Mouse (Mus musculus): ENCODE data around the gene Rabl2. TPM values are rescaled to one million over a fixed set of nuclear protein-coding genes. Genes with fewer than 3 reads are reported as not detected.
A peak's percentile ranks its signal among the peaks of the same experiment; 100 is the strongest.

The Rabl2 gene
- polyA plus RNA-seq, 1 experiment from 2014 or later = 57.3 TPM

DNA sequence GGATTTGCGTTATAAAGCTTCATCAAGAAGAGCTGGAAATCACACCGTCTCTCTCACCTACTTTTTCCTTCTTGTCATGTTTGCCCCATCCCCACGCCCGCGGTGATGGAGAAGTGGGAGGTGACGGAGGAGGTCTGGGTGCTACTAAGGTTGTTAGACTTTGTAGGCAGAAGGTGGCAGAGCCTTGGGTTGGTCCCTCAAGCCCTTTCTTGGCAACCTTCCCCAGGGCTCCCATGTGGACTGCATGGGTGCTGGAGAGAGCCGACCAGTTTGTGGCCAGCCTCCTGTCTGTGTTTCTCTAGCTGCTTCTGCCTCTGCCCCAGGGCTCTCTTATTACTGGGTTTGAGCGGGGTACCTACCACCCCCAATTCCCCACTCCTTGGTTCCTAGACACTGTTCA, 41.2 kb downstream of the Rabl2 start:
- Histone ChIP-seq H3K9ac (no peak overlapping the region), H3K27me3 (peaks cover 19% of the 10 kb centered on the region), H3K4me2 (replicated peaks) (no peak overlapping the region), H3K27ac (replicated peaks) (no peak overlapping the region), H3K9me3 (replicated peaks) (no peaks in the 10 kb centered on the region), H3K4me1 (peaks cover 19% of the 10 kb centered on the region), H3K4me3 (replicated peaks) (no peak overlapping the region), H3K36me3 (peaks cover 14% of the 10 kb centered on the region; the same call in 1 of the 2 replicates)
- 91% methylated on average over 8 of the region's 8 CpGs for WGBS
- ATAC-seq (ENCODE audit: insufficient number of reproducible peaks, low FRiP score, low TSS enrichment, low read depth) = no peak

DNA sequence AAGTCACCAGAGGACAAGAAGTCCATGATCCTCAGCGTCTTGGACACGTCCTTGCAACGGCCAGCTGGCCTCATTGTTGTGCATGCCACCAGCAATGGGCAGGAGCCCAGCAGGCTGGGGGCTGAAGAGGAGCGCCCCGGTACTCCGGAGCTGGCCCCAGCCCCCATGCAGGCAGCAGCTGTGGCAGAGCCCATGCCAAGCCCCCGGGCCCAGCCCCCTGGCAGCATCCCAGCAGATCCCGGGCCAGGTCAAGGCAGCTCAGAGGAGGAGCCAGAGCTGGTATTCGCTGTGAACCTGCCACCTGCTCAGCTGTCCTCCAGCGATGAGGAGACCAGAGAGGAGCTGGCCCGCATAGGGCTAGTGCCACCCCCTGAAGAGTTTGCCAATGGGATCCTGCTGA, 42.9 kb downstream of the Rabl2 start:
- ATAC-seq (ENCODE audit: insufficient number of reproducible peaks, low FRiP score, low TSS enrichment, low read depth) = no peak
- Histone ChIP-seq H3K4me2 (replicated peaks) (peak overlapping the region; percentile 47; the same call in 1 of the 2 replicates), H3K9ac (no peak overlapping the region), H3K36me3 (peaks cover 14% of the 10 kb centered on the region; the same call in 1 of the 2 replicates), H3K4me1 (peaks cover 19% of the 10 kb centered on the region), H3K27ac (replicated peaks) (no peak overlapping the region), H3K9me3 (replicated peaks) (no peaks in the 10 kb centered on the region), H3K4me3 (replicated peaks) (no peak overlapping the region), H3K27me3 (peaks cover 19% of the 10 kb centered on the region)
- 47% methylated on average over 11 of the region's 11 CpGs for WGBS

GRCm38 (mm10) chr15:89547824-89548601, 43.7 kb downstream of the Rabl2 start:
- ATAC-seq (ENCODE audit: insufficient number of reproducible peaks, low FRiP score, low TSS enrichment, low read depth) = peak; percentile 27; the same call in 1 of the 2 replicates
- H3K4me2 ChIP-seq (replicated peaks) = peak overlapping the region; percentile 47
- no peak overlapping the region for H3K27ac ChIP-seq (replicated peaks)
- peak overlapping the region; percentile 9; the same call in 1 of the 2 replicates for H3K9ac ChIP-seq
- peak overlapping the region; percentile 31 for H3K4me3 ChIP-seq (replicated peaks)
- WGBS = 25% methylated on average over 50 of the region's 58 CpGs
- peaks cover 18% of the 10 kb centered on the region for H3K36me3 ChIP-seq
- peaks cover 19% of the 10 kb centered on the region for H3K4me1 ChIP-seq
- peaks cover 19% of the 10 kb centered on the region for H3K27me3 ChIP-seq
- H3K9me3 ChIP-seq (replicated peaks) = no peaks in the 10 kb centered on the region

GRCm38 (mm10) chr15:89547321-89547720, 44.4 kb downstream of the Rabl2 start:
- Histone ChIP-seq H3K27ac (replicated peaks) (no peak overlapping the region), H3K36me3 (peaks cover 21% of the 10 kb centered on the region), H3K4me3 (replicated peaks) (peak overlapping the region; percentile 31; the same call in 1 of the 2 replicates), H3K9me3 (replicated peaks) (no peaks in the 10 kb centered on the region), H3K4me2 (replicated peaks) (peak overlapping the region; percentile 47), H3K4me1 (peaks cover 19% of the 10 kb centered on the region), H3K27me3 (peaks cover 19% of the 10 kb centered on the region), H3K9ac (no peak overlapping the region)
- 63% methylated on average over 8 of the region's 8 CpGs for WGBS
- ATAC-seq (ENCODE audit: insufficient number of reproducible peaks, low FRiP score, low TSS enrichment, low read depth) = no peak

- ATAC-seq (ENCODE audit: insufficient number of reproducible peaks, low FRiP score, low TSS enrichment, low read depth) = no peak
- WGBS = 71% methylated on average over 7 of the region's 7 CpGs
Observed at GRCm38 (mm10) chr15:89544171-89544570, 47.6 kb downstream of the Rabl2 start.

GRCm38 (mm10) chr15:89533843-89534207, 57.9 kb downstream of the Rabl2 start:
- 89% methylated on average over 10 of the region's 10 CpGs for WGBS
- Histone ChIP-seq H3K4me3 (replicated peaks) (no peak overlapping the region), H3K9me3 (replicated peaks) (no peaks in the 10 kb centered on the region), H3K9ac (no peak overlapping the region), H3K27ac (replicated peaks) (no peak overlapping the region), H3K36me3 (0 out of 2 replicates have a peak, but pooled peaks cover 3% of the 10 kb centered on the region), H3K4me2 (replicated peaks) (no peak overlapping the region), H3K27me3 (no peaks in the 10 kb centered on the region), H3K4me1 (peaks cover 10% of the 10 kb centered on the region; the same call in 1 of the 2 replicates)
- no peak for ATAC-seq (ENCODE audit: insufficient number of reproducible peaks, low FRiP score, low TSS enrichment, low read depth)

More at GRCm38 (mm10) chr15:89544171-89544570, 47.6 kb downstream of the Rabl2 start:
- Histone ChIP-seq H3K27me3 (peaks cover 19% of the 10 kb centered on the region), H3K4me2 (replicated peaks) (no peak overlapping the region), H3K36me3 (peaks cover 18% of the 10 kb centered on the region), H3K9me3 (replicated peaks) (no peaks in the 10 kb centered on the region), H3K4me3 (replicated peaks) (no peak overlapping the region), H3K9ac (no peak overlapping the region), H3K4me1 (peaks cover 19% of the 10 kb centered on the region), H3K27ac (replicated peaks) (no peak overlapping the region)

DNA sequence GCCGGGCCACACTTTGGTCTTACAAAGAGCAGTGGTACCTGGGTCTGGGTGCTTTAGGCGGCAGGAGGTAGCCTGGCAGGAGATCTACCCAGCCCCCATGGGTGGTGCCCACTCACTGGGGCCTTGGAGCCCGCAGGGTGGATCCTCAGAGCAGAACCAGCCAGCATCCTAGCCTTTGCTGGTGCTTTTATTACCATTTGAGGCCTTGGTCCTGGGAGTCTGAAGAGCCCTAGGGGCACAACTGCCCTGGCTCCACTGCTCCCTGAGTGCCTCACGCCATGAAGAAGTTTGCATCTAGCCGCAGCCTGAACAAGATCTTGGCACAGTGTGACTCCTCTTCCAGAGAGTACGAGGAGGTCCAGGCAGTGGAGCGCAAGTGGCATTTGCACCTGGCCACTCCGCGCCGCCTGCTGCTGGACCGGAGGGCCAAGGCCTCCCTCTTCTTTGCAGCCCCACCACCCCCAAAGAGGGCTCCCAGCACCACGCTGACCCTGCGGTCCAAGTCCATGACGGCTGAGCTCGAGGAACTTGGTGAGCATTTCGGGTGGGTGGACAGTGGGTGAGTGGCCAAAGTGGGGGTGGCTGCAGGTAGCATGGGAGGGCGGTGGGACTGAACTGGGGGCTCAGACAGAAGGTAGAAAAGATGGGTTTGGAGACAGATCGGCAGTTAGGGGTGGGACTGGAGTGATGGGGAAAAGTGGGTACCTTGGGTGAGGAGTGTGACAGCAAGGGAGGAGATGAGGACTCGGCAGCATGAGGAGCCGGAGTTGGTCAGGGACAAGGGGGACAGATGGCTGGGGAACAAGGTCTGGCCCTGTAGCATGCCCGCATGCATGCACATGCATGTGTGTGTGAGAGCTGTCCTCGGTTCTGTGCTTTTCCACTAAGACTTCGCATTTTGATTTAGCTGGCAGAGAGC, 58.5 kb downstream of the Rabl2 start:
- H3K4me2 ChIP-seq (replicated peaks) = peak overlapping the region; percentile 17
- H3K27me3 ChIP-seq = no peaks in the 10 kb centered on the region
- ATAC-seq (ENCODE audit: insufficient number of reproducible peaks, low FRiP score, low TSS enrichment, low read depth) = no peak
- H3K4me3 ChIP-seq (replicated peaks) = 0 out of 2 replicates have a peak overlapping the region, but pooled peaks have one; percentile 0
- 71% methylated on average over 23 of the region's 23 CpGs for WGBS
- 0 out of 2 replicates have a peak, but pooled peaks cover 3% of the 10 kb centered on the region for H3K36me3 ChIP-seq
- H3K9ac ChIP-seq = no peak overlapping the region
- no peaks in the 10 kb centered on the region for H3K9me3 ChIP-seq (replicated peaks)
- H3K4me1 ChIP-seq = peaks cover 10% of the 10 kb centered on the region; the same call in 1 of the 2 replicates
- no peak overlapping the region for H3K27ac ChIP-seq (replicated peaks)

Other genes starting within 250 kb of the Rabl2 start
- 73.0 and 79.9 TPM in 2 replicates for gene Lmf2, start 236.3 kb downstream of the Rabl2 start, polyA plus RNA-seq (2015; fragmentation: Nextera tagmentation; extraction: Ambion mirVana)
- 150 and 160 TPM in 2 replicates for gene Ncaph2, start 236.2 kb downstream of the Rabl2 start, polyA plus RNA-seq (2015; fragmentation: Nextera tagmentation; extraction: Ambion mirVana)
- gene Sco2, start 218.1 kb downstream of the Rabl2 start, polyA plus RNA-seq (2015; fragmentation: Nextera tagmentation; extraction: Ambion mirVana) = 4.9 and 6.9 TPM in 2 replicates
- 1.8 and 2.0 TPM in 2 replicates for gene Tymp, start 214.9 kb downstream of the Rabl2 start, polyA plus RNA-seq (2015; fragmentation: Nextera tagmentation; extraction: Ambion mirVana)
- gene Odf3b, start 212.6 kb downstream of the Rabl2 start, polyA plus RNA-seq (2015; fragmentation: Nextera tagmentation; extraction: Ambion mirVana) = 8.2 and 14.5 TPM in 2 replicates
- not detected in 2 replicates for gene Klhdc7b, start 207.0 kb downstream of the Rabl2 start, polyA plus RNA-seq (2015; fragmentation: Nextera tagmentation; extraction: Ambion mirVana)
- gene Syce3, start 181.4 kb downstream of the Rabl2 start, polyA plus RNA-seq (2015; fragmentation: Nextera tagmentation; extraction: Ambion mirVana) = not detected in 2 replicates
- 0.97 and 1.1 TPM in 2 replicates for gene Cpt1b, start 166.1 kb downstream of the Rabl2 start, polyA plus RNA-seq (2015; fragmentation: Nextera tagmentation; extraction: Ambion mirVana)
- 4.8 TPM in 2 replicates for gene C730034F03Rik, start 162.3 kb downstream of the Rabl2 start, polyA plus RNA-seq (2015; fragmentation: Nextera tagmentation; extraction: Ambion mirVana)
- not detected in 2 replicates for gene Gm44502, start 162.2 kb downstream of the Rabl2 start, polyA plus RNA-seq (2015; fragmentation: Nextera tagmentation; extraction: Ambion mirVana)
- 56.4 and 59.6 TPM in 2 replicates for gene Chkb, start 162.0 kb downstream of the Rabl2 start, polyA plus RNA-seq (2015; fragmentation: Nextera tagmentation; extraction: Ambion mirVana)
- gene Mapk8ip2, start 138.0 kb downstream of the Rabl2 start, polyA plus RNA-seq (2015; fragmentation: Nextera tagmentation; extraction: Ambion mirVana) = 3.4 and 4.9 TPM in 2 replicates
- 27.8 and 30.1 TPM in 2 replicates for gene Arsa, start 114.5 kb downstream of the Rabl2 start, polyA plus RNA-seq (2015; fragmentation: Nextera tagmentation; extraction: Ambion mirVana)
- gene Shank3, start 92.3 kb downstream of the Rabl2 start, polyA plus RNA-seq (2015; fragmentation: Nextera tagmentation; extraction: Ambion mirVana) = 2.3 and 3.0 TPM in 2 replicates
- gene Acr, start 23.6 kb downstream of the Rabl2 start, polyA plus RNA-seq (2015; fragmentation: Nextera tagmentation; extraction: Ambion mirVana) = 0.13 and 0.24 TPM in 2 replicates
- gene Syt10, start 249.9 kb upstream of the Rabl2 start, polyA plus RNA-seq (2015; fragmentation: Nextera tagmentation; extraction: Ambion mirVana) = 1.3 and 1.6 TPM in 2 replicates